Mouse (Mus musculus): Measurements from ENCODE around the gene Emid1. TPM values are rescaled to one million over a fixed set of nuclear protein-coding genes. Genes with fewer than 3 reads are reported as not detected.
A peak's percentile ranks its signal among the peaks of the same experiment; 100 is the strongest.
"Not testable (repeated sequence)": the region's sequence is repeated elsewhere in the genome, so short reads cannot be mapped to it uniquely, and the experiment has no call there.

Gene Emid1
- total and polyA plus RNA-seq, 2 experiments from 2014 or later = 4.8 to 14.5 TPM

- Histone ChIP-seq H3K9ac (replicated peaks; ENCODE audit: low read length, poor library complexity, severe bottlenecking) (no peak overlapping the region), H3K36me3 (ENCODE audit: insufficient read depth, low read length) (peaks cover 9% of the 10 kb centered on the region), H3K4me1 (ENCODE audit: insufficient read depth, low read length) (peaks cover 13% of the 10 kb centered on the region; the same call in 1 of the 2 replicates), H3K27me3 (ENCODE audit: insufficient read depth, low read length) (no peaks in the 10 kb centered on the region), H3K9me3 (ENCODE audit: low read length) (no peaks in the 10 kb centered on the region), H3K4me3 (ENCODE audit: low read depth, low read length) (0 out of 2 replicates have a peak overlapping the region, but pooled peaks have one; percentile 99), H3K27ac (ENCODE audit: low read depth, low read length) (no peak overlapping the region), H3K4me2 (ENCODE audit: low read depth, low read length, poor library complexity, severe bottlenecking) (peak overlapping the region; percentile 86)
- DNase-seq (ENCODE audit: low spot score) (no peak), ATAC-seq (ENCODE audit: low FRiP score) (no peak)
- TF ChIP-seq CTCF (IDR thresholded peaks at IDR 0.05) = no peak
- 60% methylated on average over 8 of the region's 8 CpGs for WGBS
Observed at GRCm38 (mm10) chr11:5096480-5097020, 55.5 kb downstream of the Emid1 start.

- H3K4me2 ChIP-seq (ENCODE audit: low read depth, low read length, poor library complexity, severe bottlenecking) = no peak overlapping the region
- no peak overlapping the region for H3K27ac ChIP-seq (ENCODE audit: low read depth, low read length)
- H3K9ac ChIP-seq (replicated peaks; ENCODE audit: low read length, poor library complexity, severe bottlenecking) = no peak overlapping the region
- no peak for DNase-seq (ENCODE audit: low spot score)
- TF ChIP-seq CTCF (IDR thresholded peaks at IDR 0.05) = no peak
- H3K36me3 ChIP-seq (ENCODE audit: insufficient read depth, low read length) = peaks cover 14% of the 10 kb centered on the region
- ATAC-seq (ENCODE audit: low FRiP score) = no peak
- no peaks in the 10 kb centered on the region for H3K27me3 ChIP-seq (ENCODE audit: insufficient read depth, low read length)
- H3K4me3 ChIP-seq (ENCODE audit: low read depth, low read length) = no peak overlapping the region
- peaks cover 8% of the 10 kb centered on the region; the same call in 1 of the 2 replicates for H3K4me1 ChIP-seq (ENCODE audit: insufficient read depth, low read length)
- no peaks in the 10 kb centered on the region for H3K9me3 ChIP-seq (ENCODE audit: low read length)
- WGBS = 74% methylated on average over 5 of the region's 5 CpGs
Observed at GRCm38 (mm10) chr11:5095877-5096276, 56.2 kb downstream of the Emid1 start.

GRCm38 (mm10) chr11:5091706-5092105 lies 60.4 kb downstream of the Emid1 start:
- Histone ChIP-seq H3K27me3 (ENCODE audit: insufficient read depth, low read length) (no peaks in the 10 kb centered on the region), H3K4me2 (ENCODE audit: low read depth, low read length, poor library complexity, severe bottlenecking) (no peak overlapping the region), H3K4me3 (ENCODE audit: low read depth, low read length) (no peak overlapping the region), H3K9me3 (ENCODE audit: low read length) (no peaks in the 10 kb centered on the region), H3K27ac (ENCODE audit: low read depth, low read length) (no peak overlapping the region), H3K9ac (replicated peaks; ENCODE audit: low read length, poor library complexity, severe bottlenecking) (no peak overlapping the region), H3K36me3 (ENCODE audit: insufficient read depth, low read length) (peaks cover 39% of the 10 kb centered on the region), H3K4me1 (ENCODE audit: insufficient read depth, low read length) (no peaks in the 10 kb centered on the region)
- DNase-seq (ENCODE audit: low spot score) (peak; percentile 33), ATAC-seq (ENCODE audit: low FRiP score) (no peak)
- TF ChIP-seq CTCF (IDR thresholded peaks at IDR 0.05) = peak; percentile 60
- WGBS = 29% methylated on average over 2 of the region's 2 CpGs

GRCm38 (mm10) chr11:5089147-5089546 lies 62.9 kb downstream of the Emid1 start:
- DNase-seq (ENCODE audit: low spot score) (no peak), ATAC-seq (ENCODE audit: low FRiP score) (no peak)
- H3K27me3 ChIP-seq (ENCODE audit: insufficient read depth, low read length) = no peaks in the 10 kb centered on the region
- no peaks in the 10 kb centered on the region for H3K9me3 ChIP-seq (ENCODE audit: low read length)
- no peak overlapping the region for H3K4me2 ChIP-seq (ENCODE audit: low read depth, low read length, poor library complexity, severe bottlenecking)
- no peak overlapping the region for H3K4me3 ChIP-seq (ENCODE audit: low read depth, low read length)
- no peak for TF ChIP-seq CTCF (IDR thresholded peaks at IDR 0.05)
- H3K36me3 ChIP-seq (ENCODE audit: insufficient read depth, low read length) = peaks cover 62% of the 10 kb centered on the region
- WGBS = 96% methylated on average over 1 of the region's 1 CpGs
- no peak overlapping the region for H3K27ac ChIP-seq (ENCODE audit: low read depth, low read length)
- no peak overlapping the region for H3K9ac ChIP-seq (replicated peaks; ENCODE audit: low read length, poor library complexity, severe bottlenecking)
- no peaks in the 10 kb centered on the region for H3K4me1 ChIP-seq (ENCODE audit: insufficient read depth, low read length)

- not testable (repeated sequence) for H3K4me1 ChIP-seq (ENCODE audit: insufficient read depth, low read length); H3K9me3 ChIP-seq (ENCODE audit: low read length); H3K9ac ChIP-seq (replicated peaks; ENCODE audit: low read length, poor library complexity, severe bottlenecking); H3K27me3 ChIP-seq (ENCODE audit: insufficient read depth, low read length); H3K4me3 ChIP-seq (ENCODE audit: low read depth, low read length); ATAC-seq (ENCODE audit: low FRiP score); H3K27ac ChIP-seq (ENCODE audit: low read depth, low read length); DNase-seq (ENCODE audit: low spot score); H3K4me2 ChIP-seq (ENCODE audit: low read depth, low read length, poor library complexity, severe bottlenecking)
- WGBS = 95% methylated on average over 4 of the region's 5 CpGs
- H3K36me3 ChIP-seq (ENCODE audit: insufficient read depth, low read length) = peaks cover 49% of the 10 kb centered on the region
Observed at GRCm38 (mm10) chr11:5076843-5077242, 75.2 kb downstream of the Emid1 start.

- peak; percentile 34 for TF ChIP-seq CTCF (IDR thresholded peaks at IDR 0.05)
- H3K4me3 ChIP-seq (ENCODE audit: low read depth, low read length) = no peak overlapping the region
- no peak overlapping the region for H3K27ac ChIP-seq (ENCODE audit: low read depth, low read length)
- DNase-seq (ENCODE audit: low spot score) (no peak), ATAC-seq (ENCODE audit: low FRiP score) (no peak)
- H3K9me3 ChIP-seq (ENCODE audit: low read length) = no peaks in the 10 kb centered on the region
- no peak overlapping the region for H3K4me2 ChIP-seq (ENCODE audit: low read depth, low read length, poor library complexity, severe bottlenecking)
- H3K36me3 ChIP-seq (ENCODE audit: insufficient read depth, low read length) = peaks cover 52% of the 10 kb centered on the region
- H3K9ac ChIP-seq (replicated peaks; ENCODE audit: low read length, poor library complexity, severe bottlenecking) = no peak overlapping the region
- no peaks in the 10 kb centered on the region for H3K27me3 ChIP-seq (ENCODE audit: insufficient read depth, low read length)
- H3K4me1 ChIP-seq (ENCODE audit: insufficient read depth, low read length) = no peaks in the 10 kb centered on the region
Observed at GRCm38 (mm10) chr11:5075760-5076159, 76.3 kb downstream of the Emid1 start.

Data from midbrain, postnatal 0 days (tissue).